Comparison of ENCODE assay signal across 22 mouse cellular contexts in genomic region chr14:21790585-21791251, GRCm38 (mm10). TPM values are rescaled to one million over a fixed set of nuclear protein-coding genes. Genes with fewer than 3 reads are reported as not detected.
A peak's percentile ranks its signal among the peaks of the same experiment; 100 is the strongest.
DNase-seq lines count a peak whose midpoint lies in the region; ATAC-seq and TF ChIP-seq lines count a peak whose summit lies in the region.
"Had no signal": no experiment of that assay in that cellular context is flagged by ENCODE, and none has a peak within 500 bp of the region (broad histone marks: within the 10 kb centered on the region; RNA-seq: fewer than 3 reads in every experiment).

No protein-coding gene starts in this region.

- no peak overlapping the region for H3K4me3 ChIP-seq in intestine, embryonic 15.5 days (replicated peaks)
- H3K4me3 ChIP-seq in liver, embryonic 13.5 days (replicated peaks), result no peak overlapping the region
- H3K4me3 ChIP-seq in small intestine, adult 2 months (ENCODE audit: low read depth, low read length), result no peak overlapping the region
- H3K4me3 ChIP-seq in forebrain, postnatal 0 days (ENCODE audit: low read depth, low read length), result no peak overlapping the region
- H3K4me3 ChIP-seq: embryonic facial prominence, embryonic 12.5 days; forebrain, embryonic 15.5 days; heart, adult 2 months; heart, embryonic 15.5 days had no signal

- H3K9ac ChIP-seq in intestine, embryonic 15.5 days, result no peak overlapping the region
- no peak overlapping the region for H3K9ac ChIP-seq in liver, embryonic 13.5 days
- H3K9ac ChIP-seq in forebrain, postnatal 0 days, result no peak overlapping the region
- H3K9ac ChIP-seq: embryonic facial prominence, embryonic 12.5 days; forebrain, embryonic 15.5 days; heart, embryonic 15.5 days had no signal

- ATAC-seq in intestine, embryonic 15.5 days, result peak; percentile 80
- no peak for ATAC-seq in liver, embryonic 13.5 days (ENCODE audit: low read depth)
- no peak for ATAC-seq in forebrain, postnatal 0 days
- ATAC-seq: forebrain, embryonic 15.5 days had no signal

- 0 out of 2 replicates have a peak overlapping the region, but pooled peaks have one; percentile 27 for H3K27ac ChIP-seq in intestine, embryonic 15.5 days
- 0 out of 2 replicates have a peak overlapping the region, but pooled peaks have one; percentile 39 for H3K27ac ChIP-seq in liver, embryonic 13.5 days
- peak overlapping the region; percentile 80 for H3K27ac ChIP-seq in small intestine, adult 2 months (ENCODE audit: insufficient read depth, low read depth, low read length)
- H3K27ac ChIP-seq in forebrain, postnatal 0 days (ENCODE audit: low read depth, low read length), result no peak overlapping the region
- H3K27ac ChIP-seq: embryonic facial prominence, embryonic 12.5 days; forebrain, embryonic 15.5 days; heart, adult 2 months; heart, embryonic 15.5 days had no signal

- no peak for TF ChIP-seq POLR2A in small intestine, adult 2 months (IDR thresholded peaks at IDR 0.05; ENCODE audit: low read depth, low read length)

- H3K9me3 ChIP-seq in intestine, embryonic 15.5 days, result no peaks in the 10 kb centered on the region
- H3K9me3 ChIP-seq in liver, embryonic 13.5 days (replicated peaks), result no peaks in the 10 kb centered on the region
- H3K9me3 ChIP-seq in forebrain, postnatal 0 days (ENCODE audit: low read length), result no peaks in the 10 kb centered on the region
- H3K9me3 ChIP-seq: embryonic facial prominence, embryonic 12.5 days; forebrain, embryonic 15.5 days; heart, embryonic 15.5 days had no signal

- no peak for TF ChIP-seq CTCF in small intestine, adult 2 months (IDR thresholded peaks at IDR 0.05; ENCODE audit: extremely low read depth, insufficient read length, insufficient replicate concordance, low read depth, low read length)
- TF ChIP-seq CTCF in forebrain, postnatal 0 days (IDR thresholded peaks at IDR 0.05; ENCODE audit: low read depth), result no peak

- 0 out of 2 replicates have a peak, but pooled peaks cover 4% of the 10 kb centered on the region for H3K36me3 ChIP-seq in intestine, embryonic 15.5 days
- H3K36me3 ChIP-seq in liver, embryonic 13.5 days, result peaks cover 46% of the 10 kb centered on the region
- peaks cover 41% of the 10 kb centered on the region for H3K36me3 ChIP-seq in small intestine, adult 2 months (ENCODE audit: control insufficient read depth, insufficient read depth, low read length)
- H3K36me3 ChIP-seq in forebrain, postnatal 0 days (ENCODE audit: insufficient read depth), result peaks cover 28% of the 10 kb centered on the region

- peak; percentile 40 for DNase-seq in kidney, adult 9 months
- DNase-seq in kidney, postnatal 4 days, result no peak
- DNase-seq in liver, embryonic 13.5 days, result no peak
- DNase-seq in forebrain, postnatal 0 days, result no peak
- no peak for DNase-seq in layer of hippocampus, postnatal 36 days
- DNase-seq: adrenal gland, postnatal 10 days; cerebellum, adult 11-12 months; cerebellum, adult 9-10 months; cerebellum, postnatal 25 days; gastrocnemius, postnatal 14 days; heart, adult 2 months; heart, postnatal 14 days had no signal

- H3K4me2 ChIP-seq in intestine, embryonic 15.5 days (replicated peaks), result no peak overlapping the region
- no peak overlapping the region for H3K4me2 ChIP-seq in liver, embryonic 13.5 days
- no peak overlapping the region for H3K4me2 ChIP-seq in forebrain, postnatal 0 days (ENCODE audit: low read depth)
- H3K4me2 ChIP-seq: embryonic facial prominence, embryonic 12.5 days; forebrain, embryonic 15.5 days; heart, embryonic 11.5 days; heart, embryonic 15.5 days had no signal

- WGBS in intestine, embryonic 15.5 days, result 73% methylated on average over 9 of the region's 9 CpGs
- 75% methylated on average over 9 of the region's 9 CpGs for WGBS in liver, embryonic 13.5 days (ENCODE audit: insufficient replicate concordance)
- WGBS in small intestine, adult 2 months, result 46% methylated on average over 9 of the region's 9 CpGs
- WGBS in forebrain, postnatal 0 days, result 91% methylated on average over 9 of the region's 9 CpGs

- H3K27me3 ChIP-seq in intestine, embryonic 15.5 days (replicated peaks), result no peaks in the 10 kb centered on the region
- no peaks in the 10 kb centered on the region for H3K27me3 ChIP-seq in liver, embryonic 13.5 days
- H3K27me3 ChIP-seq in small intestine, adult 2 months (ENCODE audit: control insufficient read depth, insufficient read depth, low read length), result no peaks in the 10 kb centered on the region
- H3K27me3 ChIP-seq in forebrain, postnatal 0 days (ENCODE audit: insufficient read depth, low read length), result no peaks in the 10 kb centered on the region
- H3K27me3 ChIP-seq: embryonic facial prominence, embryonic 12.5 days; forebrain, embryonic 15.5 days; heart, embryonic 15.5 days had no signal

- H3K4me1 ChIP-seq in intestine, embryonic 15.5 days (replicated peaks), result peaks cover 3% of the 10 kb centered on the region; the same call in 1 of the 2 replicates
- H3K4me1 ChIP-seq in liver, embryonic 13.5 days (replicated peaks), result peaks cover 9% of the 10 kb centered on the region
- H3K4me1 ChIP-seq in small intestine, adult 2 months (ENCODE audit: control insufficient read depth, insufficient read depth, insufficient read length, low read length), result peaks cover 7% of the 10 kb centered on the region; the same call in 1 of the 2 replicates
- H3K4me1 ChIP-seq in forebrain, postnatal 0 days (ENCODE audit: insufficient read depth), result no peaks in the 10 kb centered on the region
- H3K4me1 ChIP-seq: forebrain, embryonic 15.5 days; heart, embryonic 15.5 days had no signal

RNA-seq across cellular contexts. Expression of gene Vdac2, which starts 34.3 kb away (rescaled TPM):
- polyA plus RNA-seq in intestine, embryonic 15.5 days (2015; fragmentation: Nextera tagmentation; extraction: Ambion mirVana), result 368 and 384 TPM in 2 replicates
- 173 and 189 TPM in 2 replicates for polyA plus RNA-seq in liver, embryonic 13.5 days (2015; fragmentation: Nextera tagmentation; extraction: Ambion mirVana)
- polyA plus RNA-seq in small intestine, adult 2 months (2012; rRNA removed), result 131 and 371 TPM in 2 replicates
- 201 and 204 TPM in 2 replicates for total RNA-seq in forebrain, postnatal 0 days (2014; rRNA removed)
- 264 and 294 TPM in 2 replicates for polyA plus RNA-seq in forebrain, postnatal 0 days (2015; fragmentation: Nextera tagmentation; extraction: Ambion mirVana)
- 100 to 1,000 TPM; 226 to 241 TPM for total RNA-seq in layer of hippocampus, postnatal 36 days (2021)

RNA-seq across cellular contexts. Expression of gene Dusp13, which starts 39.7 kb away (rescaled TPM):
- polyA plus RNA-seq in intestine, embryonic 15.5 days (2015; fragmentation: Nextera tagmentation; extraction: Ambion mirVana), result not detected in 2 replicates
- polyA plus RNA-seq in liver, embryonic 13.5 days (2015; fragmentation: Nextera tagmentation; extraction: Ambion mirVana), result not detected in 2 replicates
- 0.60 and 2.6 TPM in 2 replicates for polyA plus RNA-seq in small intestine, adult 2 months (2012; rRNA removed)
- total RNA-seq in forebrain, postnatal 0 days (2014; rRNA removed), result 0.57 TPM in 1 of 2 replicates, not detected in the other
- 0.23 TPM in 1 of 2 replicates, not detected in the other for polyA plus RNA-seq in forebrain, postnatal 0 days (2015; fragmentation: Nextera tagmentation; extraction: Ambion mirVana)
- under 1 TPM; 0.51 to 0.85 TPM for total RNA-seq in layer of hippocampus, postnatal 36 days (2021)
- total RNA-seq: hematopoietic stem cell, adult 5-6 weeks; MEL had no signal
- polyA plus RNA-seq: brain, embryonic 14.5 days; embryonic facial prominence, embryonic 12.5 days; forebrain, embryonic 11.5 days; forebrain, embryonic 15.5 days; heart, embryonic 11.5 days; heart, embryonic 15.5 days had no signal

RNA-seq across cellular contexts. Expression of gene Samd8, which starts 40.4 kb away (rescaled TPM):
- 11.6 and 12.9 TPM in 2 replicates for polyA plus RNA-seq in intestine, embryonic 15.5 days (2015; fragmentation: Nextera tagmentation; extraction: Ambion mirVana)
- polyA plus RNA-seq in liver, embryonic 13.5 days (2015; fragmentation: Nextera tagmentation; extraction: Ambion mirVana), result 3.7 and 4.9 TPM in 2 replicates
- polyA plus RNA-seq in small intestine, adult 2 months (2012; rRNA removed), result 13.7 and 30.6 TPM in 2 replicates
- 62.4 and 67.6 TPM in 2 replicates for total RNA-seq in forebrain, postnatal 0 days (2014; rRNA removed)
- polyA plus RNA-seq in forebrain, postnatal 0 days (2015; fragmentation: Nextera tagmentation; extraction: Ambion mirVana), result 18.2 and 28.4 TPM in 2 replicates
- 10 to 100 TPM; 84.9 to 87.7 TPM for total RNA-seq in layer of hippocampus, postnatal 36 days (2021)

RNA-seq across cellular contexts. Expression of gene Comtd1, which starts 58.1 kb away (rescaled TPM):
- 57.3 and 69.9 TPM in 2 replicates for polyA plus RNA-seq in intestine, embryonic 15.5 days (2015; fragmentation: Nextera tagmentation; extraction: Ambion mirVana)
- polyA plus RNA-seq in liver, embryonic 13.5 days (2015; fragmentation: Nextera tagmentation; extraction: Ambion mirVana), result 30.6 and 34.1 TPM in 2 replicates
- polyA plus RNA-seq in small intestine, adult 2 months (2012; rRNA removed), result 58.7 and 137 TPM in 2 replicates
- total RNA-seq in forebrain, postnatal 0 days (2014; rRNA removed), result 23.4 and 32.4 TPM in 2 replicates
- polyA plus RNA-seq in forebrain, postnatal 0 days (2015; fragmentation: Nextera tagmentation; extraction: Ambion mirVana), result 48.8 and 50.6 TPM in 2 replicates
- total RNA-seq in layer of hippocampus, postnatal 36 days (2021), result 10 to 100 TPM; 25.5 to 29.8 TPM
